Mouse (Mus musculus): ENCODE data around the gene Kcna7.

The Kcna7 gene

GRCm38 (mm10) chr7:45458748-45459563 is 53.5 kb downstream of the Kcna7 start:
- DNase-seq (ENCODE audit: low spot score) = peak; percentile 88

Data from embryo, embryonic 10.5 days (tissue).